Mouse (Mus musculus) urinary bladder, postnatal 10 days (tissue): ENCODE data around the gene Zfhx3.

Experiments used
- DNase-seq: peaks from one replicate; pipeline ENCODE4 v3.0.0; 2022; ENCODE audit warnings: low spot score

The Zfhx3 gene

GRCm38 (mm10) chr8:108866430-108866829 lies 924.0 kb downstream of the Zfhx3 start:
- no peak for DNase-seq

- no peak for DNase-seq
Measured at GRCm38 (mm10) chr8:108867482-108868258, 925.2 kb downstream of the Zfhx3 start.

- no peak for DNase-seq
Measured at GRCm38 (mm10) chr8:108868259-108869090, 926.0 kb downstream of the Zfhx3 start.

- DNase-seq = no peak
Measured at GRCm38 (mm10) chr8:108869420-108869819, 927.0 kb downstream of the Zfhx3 start.

- DNase-seq = no peak
Measured at GRCm38 (mm10) chr8:108869935-108870334, 927.5 kb downstream of the Zfhx3 start.

GRCm38 (mm10) chr8:108870371-108870770 lies 927.9 kb downstream of the Zfhx3 start:
- no peak for DNase-seq

- DNase-seq = no peak
Measured at GRCm38 (mm10) chr8:108875722-108876121, 933.3 kb downstream of the Zfhx3 start.

- DNase-seq = no peak
Measured at GRCm38 (mm10) chr8:108880101-108880500, 937.7 kb downstream of the Zfhx3 start.

GRCm38 (mm10) chr8:108881336-108881735 lies 938.9 kb downstream of the Zfhx3 start:
- no peak for DNase-seq

GRCm38 (mm10) chr8:108882073-108882472 lies 939.6 kb downstream of the Zfhx3 start:
- no peak for DNase-seq

GRCm38 (mm10) chr8:108883381-108883780 lies 940.9 kb downstream of the Zfhx3 start:
- no peak for DNase-seq

- no peak for DNase-seq
Measured at GRCm38 (mm10) chr8:108884947-108885346, 942.5 kb downstream of the Zfhx3 start.

- no peak for DNase-seq
Measured at GRCm38 (mm10) chr8:108885450-108885849, 943.0 kb downstream of the Zfhx3 start.

GRCm38 (mm10) chr8:108885861-108886260 lies 943.4 kb downstream of the Zfhx3 start:
- no peak for DNase-seq

GRCm38 (mm10) chr8:108886599-108887255 lies 944.3 kb downstream of the Zfhx3 start:
- peak; percentile 50 for DNase-seq

GRCm38 (mm10) chr8:108887256-108887615 lies 944.8 kb downstream of the Zfhx3 start:
- DNase-seq = no peak

GRCm38 (mm10) chr8:108887890-108888289 lies 945.4 kb downstream of the Zfhx3 start:
- no peak for DNase-seq

GRCm38 (mm10) chr8:108888924-108889323 lies 946.5 kb downstream of the Zfhx3 start:
- DNase-seq = no peak

- no peak for DNase-seq
Measured at GRCm38 (mm10) chr8:108889406-108889805, 947.0 kb downstream of the Zfhx3 start.

GRCm38 (mm10) chr8:108894287-108894686 lies 951.8 kb downstream of the Zfhx3 start:
- DNase-seq = no peak

GRCm38 (mm10) chr8:108896468-108897346 lies 954.3 kb downstream of the Zfhx3 start:
- peak; percentile 64 for DNase-seq
